Mouse (Mus musculus): ENCODE measurements around the gene Pawr. TPM values are rescaled to one million over a fixed set of nuclear protein-coding genes. Genes with fewer than 3 reads are reported as not detected.

Pawr gene
- total and polyA plus RNA-seq, 2 experiments from 2014 or later = 2.7 to 3.5 TPM

DNA sequence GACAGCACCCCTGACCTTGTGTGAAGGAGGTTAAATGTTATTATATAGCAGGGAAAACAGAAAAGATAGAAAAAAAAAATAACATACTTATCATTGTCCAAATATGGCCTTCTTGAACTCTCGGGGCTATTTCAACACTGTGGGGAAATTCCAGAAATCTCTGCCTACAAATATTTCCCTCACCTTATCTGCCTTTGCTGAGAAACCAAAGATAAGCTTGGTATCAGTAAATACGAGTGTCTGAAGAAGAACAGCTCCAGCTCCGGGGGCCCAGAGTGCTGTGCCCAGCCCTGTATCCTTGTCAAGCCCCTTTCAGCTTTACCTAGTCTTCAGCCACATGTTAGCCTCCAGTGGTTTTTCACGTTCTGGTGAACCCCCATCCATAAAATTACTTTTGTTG is 113.2 kb downstream of the Pawr start:
- ATAC-seq (ENCODE audit: insufficient read depth, low read depth) (peak; percentile 27; the same call in 1 of the 2 replicates), DNase-seq (ENCODE audit: low spot score) (no peak)
- H3K4me2 ChIP-seq (ENCODE audit: low read depth, low read length) = peak overlapping the region; percentile 70
- no peaks in the 10 kb centered on the region for H3K36me3 ChIP-seq (replicated peaks; ENCODE audit: control insufficient read depth, insufficient read depth, low read length)
- WGBS = 10% methylated on average over 4 of the region's 4 CpGs
- no peak overlapping the region for H3K4me3 ChIP-seq (ENCODE audit: low read depth, low read length)
- TF ChIP-seq EP300 (IDR thresholded peaks at IDR 0.05; ENCODE audit: low read depth) = no peak
- TF ChIP-seq CTCF (IDR thresholded peaks at IDR 0.05; ENCODE audit: low read depth) = no peak
- no peaks in the 10 kb centered on the region for H3K27me3 ChIP-seq (ENCODE audit: control insufficient read depth, insufficient read depth, low read length)
- H3K9me3 ChIP-seq (replicated peaks; ENCODE audit: control insufficient read depth, low read length) = no peaks in the 10 kb centered on the region
- 0 out of 2 replicates have a peak overlapping the region, but pooled peaks have one; percentile 6 for H3K9ac ChIP-seq (replicated peaks; ENCODE audit: low read depth, low read length)
- H3K27ac ChIP-seq (ENCODE audit: low read depth) = peak overlapping the region; percentile 67
- H3K4me1 ChIP-seq (ENCODE audit: control insufficient read depth, insufficient read depth) = peaks cover 17% of the 10 kb centered on the region

- TF ChIP-seq CTCF (IDR thresholded peaks at IDR 0.05; ENCODE audit: low read depth) (no peak), EP300 (IDR thresholded peaks at IDR 0.05; ENCODE audit: low read depth) (no peak)
- peak overlapping the region; percentile 67 for H3K27ac ChIP-seq (ENCODE audit: low read depth)
- peak overlapping the region; percentile 48 for H3K4me3 ChIP-seq (ENCODE audit: low read depth, low read length)
- H3K9me3 ChIP-seq (replicated peaks; ENCODE audit: control insufficient read depth, low read length) = no peaks in the 10 kb centered on the region
- peak overlapping the region; percentile 6; the same call in 1 of the 2 replicates for H3K9ac ChIP-seq (replicated peaks; ENCODE audit: low read depth, low read length)
- 22% methylated on average over 10 of the region's 10 CpGs for WGBS
- peak; percentile 31 for DNase-seq (ENCODE audit: low spot score)
- H3K27me3 ChIP-seq (ENCODE audit: control insufficient read depth, insufficient read depth, low read length) = no peaks in the 10 kb centered on the region
- peak overlapping the region; percentile 70 for H3K4me2 ChIP-seq (ENCODE audit: low read depth, low read length)
- peaks cover 17% of the 10 kb centered on the region for H3K4me1 ChIP-seq (ENCODE audit: control insufficient read depth, insufficient read depth)
- ATAC-seq (ENCODE audit: insufficient read depth, low read depth) = peak; percentile 47
- no peaks in the 10 kb centered on the region for H3K36me3 ChIP-seq (replicated peaks; ENCODE audit: control insufficient read depth, insufficient read depth, low read length)
Measured at GRCm38 (mm10) chr10:108445606-108446005, 113.7 kb downstream of the Pawr start.

GRCm38 (mm10) chr10:108446041-108446931 is 114.4 kb downstream of the Pawr start:
- peak overlapping the region; percentile 48 for H3K4me3 ChIP-seq (ENCODE audit: low read depth, low read length)
- H3K36me3 ChIP-seq (replicated peaks; ENCODE audit: control insufficient read depth, insufficient read depth, low read length) = no peaks in the 10 kb centered on the region
- peak overlapping the region; percentile 67 for H3K27ac ChIP-seq (ENCODE audit: low read depth)
- peak overlapping the region; percentile 48 for H3K9ac ChIP-seq (replicated peaks; ENCODE audit: low read depth, low read length)
- 6% methylated on average over 24 of the region's 24 CpGs for WGBS
- H3K4me1 ChIP-seq (ENCODE audit: control insufficient read depth, insufficient read depth) = peaks cover 17% of the 10 kb centered on the region
- ATAC-seq (ENCODE audit: insufficient read depth, low read depth) = peak; percentile 77
- peak; percentile 91 for DNase-seq (ENCODE audit: low spot score)
- H3K4me2 ChIP-seq (ENCODE audit: low read depth, low read length) = peak overlapping the region; percentile 70
- TF ChIP-seq EP300 (IDR thresholded peaks at IDR 0.05; ENCODE audit: low read depth) = no peak
- peak; percentile 62 for TF ChIP-seq CTCF (IDR thresholded peaks at IDR 0.05; ENCODE audit: low read depth)
- no peaks in the 10 kb centered on the region for H3K9me3 ChIP-seq (replicated peaks; ENCODE audit: control insufficient read depth, low read length)
- H3K27me3 ChIP-seq (ENCODE audit: control insufficient read depth, insufficient read depth, low read length) = no peaks in the 10 kb centered on the region

GRCm38 (mm10) chr10:108447211-108447610 is 115.3 kb downstream of the Pawr start:
- ATAC-seq (ENCODE audit: insufficient read depth, low read depth) = no peak
- TF ChIP-seq CTCF (IDR thresholded peaks at IDR 0.05; ENCODE audit: low read depth) (no peak), EP300 (IDR thresholded peaks at IDR 0.05; ENCODE audit: low read depth) (no peak)
- no peak overlapping the region for H3K4me2 ChIP-seq (ENCODE audit: low read depth, low read length)

DNA sequence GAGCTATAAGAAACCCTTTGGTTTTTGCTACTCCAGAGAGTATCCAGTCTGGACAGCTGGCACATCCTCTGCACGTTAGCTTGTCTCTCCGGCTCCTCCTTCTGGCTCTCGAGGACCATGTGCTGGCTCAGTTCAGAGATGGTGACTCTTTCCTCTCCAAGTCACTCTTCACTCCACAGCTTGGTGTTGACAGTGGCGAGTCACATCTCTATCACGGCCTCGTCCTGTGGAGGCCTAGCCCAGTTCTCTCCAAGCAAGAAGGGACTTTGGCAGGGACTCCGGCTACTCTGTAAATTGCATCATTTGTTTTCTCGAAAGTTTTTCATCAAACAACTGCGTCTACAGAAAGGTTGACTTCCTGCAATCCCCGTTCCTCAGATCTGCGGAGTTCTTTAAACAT is 116.5 kb downstream of the Pawr start:
- Histone ChIP-seq H3K27me3 (ENCODE audit: control insufficient read depth, insufficient read depth, low read length) (no peaks in the 10 kb centered on the region), H3K27ac (ENCODE audit: low read depth) (no peak overlapping the region), H3K9ac (replicated peaks; ENCODE audit: low read depth, low read length) (no peak overlapping the region), H3K4me2 (ENCODE audit: low read depth, low read length) (no peak overlapping the region), H3K9me3 (replicated peaks; ENCODE audit: control insufficient read depth, low read length) (no peaks in the 10 kb centered on the region), H3K36me3 (replicated peaks; ENCODE audit: control insufficient read depth, insufficient read depth, low read length) (no peaks in the 10 kb centered on the region), H3K4me3 (ENCODE audit: low read depth, low read length) (no peak overlapping the region), H3K4me1 (ENCODE audit: control insufficient read depth, insufficient read depth) (peaks cover 17% of the 10 kb centered on the region)
- DNase-seq (ENCODE audit: low spot score) (no peak), ATAC-seq (ENCODE audit: insufficient read depth, low read depth) (no peak)
- 55% methylated on average over 11 of the region's 11 CpGs for WGBS
- TF ChIP-seq EP300 (IDR thresholded peaks at IDR 0.05; ENCODE audit: low read depth) (no peak), CTCF (IDR thresholded peaks at IDR 0.05; ENCODE audit: low read depth) (no peak)

More at GRCm38 (mm10) chr10:108447211-108447610, 115.3 kb downstream of the Pawr start:
- H3K9me3 ChIP-seq (replicated peaks; ENCODE audit: control insufficient read depth, low read length) = no peaks in the 10 kb centered on the region
- no peak overlapping the region for H3K27ac ChIP-seq (ENCODE audit: low read depth)
- H3K4me3 ChIP-seq (ENCODE audit: low read depth, low read length) = no peak overlapping the region
- 50% methylated on average over 10 of the region's 10 CpGs for WGBS
- no peaks in the 10 kb centered on the region for H3K27me3 ChIP-seq (ENCODE audit: control insufficient read depth, insufficient read depth, low read length)
- no peak for DNase-seq (ENCODE audit: low spot score)
- H3K9ac ChIP-seq (replicated peaks; ENCODE audit: low read depth, low read length) = no peak overlapping the region
- H3K36me3 ChIP-seq (replicated peaks; ENCODE audit: control insufficient read depth, insufficient read depth, low read length) = no peaks in the 10 kb centered on the region
- H3K4me1 ChIP-seq (ENCODE audit: control insufficient read depth, insufficient read depth) = peaks cover 17% of the 10 kb centered on the region

Data from heart, postnatal 0 days (tissue).